Mouse (Mus musculus) heart, postnatal 14 days (tissue): ENCODE data around the gene Selenom. TPM values are rescaled to one million over a fixed set of nuclear protein-coding genes. Genes with fewer than 3 reads are reported as not detected.

Experiments used
- DNase-seq, 2 experiments: peaks; one replicate each; pipeline ENCODE4 v3.0.0; 2021 to 2022
- intact Hi-C: fragments of 180-260 bp; cut with DNase I; formaldehyde crosslinking; loops from one replicate; pipeline ENCODE4 v1.15.1; 2025
- total RNA-seq, 2 experiments: library from RNA; stranded (reverse); gene quantifications; 2 replicates each; pipeline ENCODE4 v1.2.3; 2021

Selenom gene
- total RNA-seq, 2 experiments from 2014 or later: 42.1 to 44.0 TPM

DNA sequence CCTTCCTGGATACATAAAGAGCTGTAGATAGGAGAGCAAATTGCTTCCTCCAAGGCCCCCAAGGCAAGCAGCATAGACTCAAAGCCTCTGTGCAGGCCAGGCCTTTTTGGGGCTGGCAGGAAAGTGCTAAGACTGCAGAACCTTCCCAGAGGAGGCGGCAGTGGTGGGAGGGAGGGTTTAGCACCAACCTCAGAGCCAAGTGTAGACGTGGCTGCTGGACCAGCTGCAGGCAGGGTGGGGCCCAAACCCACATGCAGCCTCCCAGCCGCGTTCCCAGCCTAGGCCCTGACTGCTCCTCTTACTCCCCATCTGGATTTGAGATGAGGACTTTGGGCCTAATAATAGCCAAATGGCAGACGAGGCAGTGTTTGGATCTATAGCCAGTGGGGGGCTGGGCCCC lies 28.5 kb downstream of the Selenom start:
- peak; percentile 80 to 85 for DNase-seq
- intact Hi-C loops: no loop called here

DNA sequence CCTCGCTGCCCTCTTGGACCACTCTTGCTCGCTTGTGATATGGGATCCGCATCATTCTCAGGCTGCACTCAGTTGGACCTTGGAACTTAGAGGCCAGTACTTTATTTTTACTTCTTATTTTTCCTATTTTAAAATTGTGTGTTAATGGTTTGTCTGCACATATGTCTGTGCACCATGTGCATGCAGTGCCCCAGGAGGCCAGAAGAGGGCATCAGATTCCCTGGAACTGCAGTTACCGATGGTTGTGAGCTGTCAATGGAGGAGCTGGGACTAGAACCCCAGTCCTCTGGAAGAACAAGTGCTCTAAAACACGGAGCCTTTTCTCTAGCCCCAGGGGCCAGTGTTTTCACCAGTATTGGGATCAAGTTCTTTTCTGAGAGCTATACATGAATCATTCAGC lies 29.9 kb downstream of the Selenom start:
- DNase-seq: no peak

DNA sequence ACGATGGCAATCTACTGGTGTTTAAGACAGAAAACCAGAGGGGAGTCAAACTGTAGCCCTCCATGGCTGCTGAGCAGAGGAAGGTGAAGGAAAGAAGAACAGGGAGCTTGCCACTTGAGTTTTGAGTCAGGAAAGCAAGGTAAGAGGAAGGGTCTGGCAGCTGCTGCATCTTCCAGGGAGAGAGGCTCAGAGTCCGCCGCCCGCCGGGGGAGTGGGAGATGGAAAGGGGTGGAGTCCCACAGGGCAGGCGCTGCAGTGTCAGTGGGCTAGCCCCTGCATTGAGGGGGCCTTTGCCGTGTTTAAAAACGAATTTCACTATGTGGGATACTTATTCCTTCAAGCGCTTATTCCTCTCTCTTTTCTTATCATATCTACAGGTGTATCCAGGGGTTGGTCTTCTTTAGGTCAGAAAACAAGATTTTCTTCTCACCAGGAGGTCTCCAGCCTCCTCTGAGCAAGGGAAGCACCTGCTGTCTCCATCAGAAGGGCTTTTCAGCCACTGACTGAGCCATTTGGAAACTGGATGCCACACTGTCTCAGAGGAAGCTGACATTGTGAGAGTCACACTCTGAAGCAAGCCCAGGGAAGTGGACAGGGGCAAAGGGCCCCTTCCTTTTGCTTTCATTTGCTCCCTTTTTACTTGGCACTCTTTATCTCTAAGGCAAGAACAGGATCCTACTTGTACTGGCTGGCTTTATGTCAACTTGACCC lies 31.2 kb downstream of the Selenom start:
- intact Hi-C loops: no loop called here
- no peak for DNase-seq

More for the DNA sequence above, 29.9 kb downstream of the Selenom start:
- intact Hi-C loops: no loop called here

DNA sequence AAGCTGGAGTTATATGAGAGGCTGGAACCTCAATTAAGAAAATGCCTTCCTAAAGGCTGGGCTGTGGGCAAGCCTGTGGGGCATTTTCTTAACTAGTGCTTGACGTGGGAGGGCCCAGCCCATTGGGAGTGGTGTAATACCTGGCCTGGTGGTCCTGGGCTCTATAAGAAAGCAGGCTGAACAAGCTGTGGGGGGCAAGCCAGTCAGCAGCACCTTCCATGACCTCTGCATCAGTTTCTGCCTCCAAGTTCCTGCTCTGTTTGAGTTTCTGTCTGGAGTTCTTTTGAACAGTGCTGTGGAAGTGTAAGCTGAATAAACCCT lies 31.7 kb downstream of the Selenom start:
- DNase-seq: no peak
- intact Hi-C loops: no loop called here

DNA sequence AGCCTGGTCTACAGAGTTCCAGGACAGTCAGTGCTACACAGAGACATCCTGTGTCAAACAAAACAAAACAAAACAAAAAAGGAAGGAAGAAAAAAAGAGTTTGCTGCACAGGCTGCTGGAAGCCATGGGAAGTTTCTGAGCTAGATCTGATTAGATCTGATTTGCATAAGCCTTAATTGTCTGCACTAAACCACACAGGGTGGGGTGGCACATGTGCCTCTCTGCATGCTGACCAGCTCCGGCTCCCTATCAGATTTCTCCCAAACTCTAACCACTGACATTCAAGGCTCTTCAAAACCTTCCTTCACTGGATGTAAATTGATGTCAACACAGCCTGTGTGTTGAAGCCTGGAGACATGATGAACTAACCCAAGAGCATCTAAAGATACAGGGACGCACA lies 32.6 kb downstream of the Selenom start:
- DNase-seq: no peak
- intact Hi-C loops: no loop called here

DNA sequence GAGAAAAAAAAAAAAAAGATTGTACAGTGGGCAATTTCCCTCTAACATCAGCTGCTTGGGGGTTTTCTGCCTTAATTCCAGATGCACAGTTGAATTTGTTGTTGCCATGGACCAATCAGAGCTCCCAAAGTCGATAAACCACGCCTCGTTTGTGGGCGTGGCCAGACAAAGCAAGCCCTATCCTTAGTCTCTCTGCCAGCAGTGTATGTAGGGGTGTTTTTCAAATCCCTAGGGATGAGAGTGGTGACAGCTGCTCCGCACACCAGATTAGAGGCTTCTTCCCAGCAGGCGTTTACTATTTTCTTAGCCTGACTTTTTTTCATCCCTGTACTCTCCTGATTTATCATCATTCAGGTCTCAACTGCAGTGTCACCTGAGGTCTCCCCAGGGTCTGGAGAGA lies 33.5 kb downstream of the Selenom start:
- DNase-seq: peak; percentile 33 to 57
- intact Hi-C loops: no loop called here

DNA sequence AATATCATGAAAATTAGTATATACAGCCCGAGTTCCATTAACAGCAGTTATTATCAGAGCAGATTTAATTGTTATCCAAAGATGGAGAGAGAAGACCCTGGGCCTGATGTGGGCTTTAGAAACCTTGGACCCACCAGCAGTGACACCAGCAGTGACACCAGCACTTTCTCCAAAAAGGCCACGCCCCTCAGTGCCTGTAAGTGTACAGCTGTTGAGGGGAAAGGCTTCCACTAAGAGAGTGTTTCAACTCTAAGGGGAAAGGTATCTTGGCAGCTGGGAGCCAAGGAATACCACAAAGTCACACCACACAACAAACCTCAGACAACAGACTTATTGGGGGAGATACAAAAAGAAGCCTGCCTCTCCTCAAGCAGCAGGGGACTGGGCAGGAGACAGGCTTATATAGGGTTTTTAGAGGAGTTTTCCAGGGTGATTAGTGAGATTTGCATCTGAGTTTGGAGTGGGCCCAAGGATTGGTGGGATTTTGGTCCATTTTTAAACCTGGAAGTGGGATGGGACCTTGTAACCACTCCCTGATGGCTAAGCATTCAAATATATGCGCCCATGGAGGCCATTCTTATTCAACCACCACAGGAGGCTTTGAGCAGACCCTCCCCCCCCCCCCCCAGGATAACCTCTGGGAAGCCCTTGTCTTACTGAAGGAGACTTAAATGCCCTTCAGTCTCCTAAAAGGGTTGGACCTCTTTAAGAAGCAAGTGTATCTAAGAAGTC lies 34.2 kb downstream of the Selenom start:
- intact Hi-C loops: no loop called here

DNA sequence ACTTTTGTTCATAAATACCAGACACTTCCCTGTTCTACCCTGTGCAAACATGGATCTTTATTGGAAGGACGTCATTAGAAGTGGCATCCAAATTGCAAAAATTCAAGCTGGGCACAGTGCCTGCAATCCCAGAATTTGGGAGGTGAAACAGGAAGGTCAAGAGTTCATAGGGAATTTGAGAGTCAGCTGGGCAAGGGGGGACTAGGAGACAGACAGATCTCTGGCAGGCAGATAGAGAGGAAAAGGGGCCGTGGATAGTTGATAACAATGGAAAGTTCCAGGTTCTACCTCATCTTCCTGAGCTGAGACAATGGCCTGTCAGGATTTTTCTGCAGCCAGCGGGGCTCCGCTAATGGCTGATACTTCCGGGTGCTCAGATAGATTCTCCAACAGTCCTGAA lies 35.3 kb downstream of the Selenom start:
- peak in 1 of 2 experiments; percentile 17 for DNase-seq

More for the DNA sequence above, 34.2 kb downstream of the Selenom start:
- DNase-seq: no peak

DNA sequence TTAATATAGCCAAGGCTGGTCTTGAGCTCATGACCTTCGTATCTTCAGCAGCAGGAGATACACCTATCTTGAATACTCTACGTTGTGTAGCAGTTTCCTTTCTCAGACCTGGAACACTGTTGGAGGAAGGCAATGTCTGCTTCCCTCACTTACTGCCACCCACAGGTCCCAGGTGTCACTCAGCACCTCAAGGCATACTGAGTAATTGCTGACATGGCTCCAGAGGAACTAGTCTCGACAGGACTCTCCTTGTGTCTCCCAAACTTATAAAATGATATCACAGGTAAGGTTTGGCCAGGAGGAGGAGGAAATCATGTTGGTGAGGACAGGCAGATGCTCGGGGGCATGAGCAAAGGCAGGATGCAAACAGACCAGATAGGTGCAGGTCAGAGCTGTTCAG lies 40.5 kb downstream of the Selenom start:
- intact Hi-C loops: no loop called here
- DNase-seq: no peak

More for the DNA sequence above, 35.3 kb downstream of the Selenom start:
- intact Hi-C loops: no loop called here

DNA sequence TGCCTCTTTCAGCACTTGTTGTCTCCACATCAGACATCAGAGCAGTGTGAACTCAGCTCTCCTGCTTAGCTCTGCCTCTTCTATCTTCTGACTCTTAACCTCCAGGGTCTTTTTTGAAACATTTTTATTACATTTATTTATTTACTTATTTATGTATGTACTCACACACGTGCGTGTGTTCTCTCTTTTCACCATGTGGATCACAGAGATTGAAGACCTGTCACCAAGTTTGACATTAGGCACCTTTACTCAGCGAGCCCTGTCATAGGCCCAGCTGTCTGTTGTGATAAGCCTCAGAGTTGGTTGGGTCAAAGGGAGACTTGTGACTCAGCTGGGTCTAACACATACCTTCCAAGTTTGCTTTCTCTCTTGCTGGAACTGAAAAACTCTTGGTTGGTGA lies 43.4 kb downstream of the Selenom start:
- no peak for DNase-seq

DNA sequence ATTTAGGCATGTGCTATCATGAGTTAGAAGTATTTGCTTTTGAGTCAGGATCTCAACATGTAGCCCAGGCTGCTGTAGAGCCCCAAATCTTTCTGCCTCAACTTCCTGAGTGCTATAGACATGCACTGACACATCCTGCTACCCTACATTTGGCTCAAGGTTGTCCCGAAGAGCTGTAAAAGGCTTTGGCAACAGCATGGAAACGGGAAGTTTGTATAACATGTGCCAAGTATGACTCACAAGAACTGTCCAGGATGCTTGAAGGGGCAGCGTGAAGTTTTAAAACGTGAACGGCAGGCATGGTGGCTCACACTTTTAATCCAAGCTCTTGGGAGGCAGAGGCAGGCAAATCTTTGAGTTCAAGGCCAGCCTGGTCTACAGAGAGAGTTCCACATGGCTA lies 45.7 kb downstream of the Selenom start:
- DNase-seq: no peak
- intact Hi-C loops: no loop called here

More for the DNA sequence above, 43.4 kb downstream of the Selenom start:
- intact Hi-C loops: no loop called here

DNA sequence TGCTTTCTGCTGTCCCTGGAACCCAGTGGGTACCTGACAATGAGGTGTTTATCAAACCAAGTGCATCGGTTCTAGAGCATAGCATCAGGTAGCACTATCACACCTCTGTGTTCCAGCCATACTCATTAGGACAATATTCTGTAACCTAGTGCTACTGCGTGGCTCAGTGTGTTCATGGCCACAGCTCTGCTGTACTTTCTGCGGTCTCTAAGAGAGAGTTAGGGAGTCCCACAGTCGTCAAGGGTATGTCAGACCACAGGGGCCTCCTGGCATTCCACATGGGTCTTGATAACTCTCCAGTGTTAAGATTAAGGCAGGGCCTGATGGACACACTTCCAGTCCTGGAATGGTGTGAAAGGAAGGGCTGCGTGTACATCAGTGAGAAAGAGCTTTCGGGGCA lies 49.4 kb downstream of the Selenom start:
- intact Hi-C loops: no loop called here

DNA sequence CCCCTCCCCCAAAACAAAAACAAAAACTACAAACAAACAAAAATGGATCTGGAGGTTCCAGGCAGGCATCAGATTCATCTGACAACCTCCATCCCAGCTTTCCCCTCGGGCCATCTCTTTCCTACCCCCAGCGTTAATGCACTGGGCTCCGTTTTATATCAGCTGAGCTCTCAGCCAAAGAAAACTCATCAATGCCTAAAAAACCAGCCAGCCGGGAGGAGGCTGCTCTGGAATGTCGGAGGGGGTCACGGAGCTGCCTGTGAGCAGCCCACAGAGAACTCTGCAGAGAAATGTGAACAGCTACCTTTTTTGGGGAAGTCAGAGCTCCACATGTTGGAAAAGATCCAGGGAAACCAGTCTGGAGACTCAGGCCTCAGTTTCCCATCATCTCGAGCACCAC lies 50.0 kb downstream of the Selenom start:
- intact Hi-C loops: no loop called here
- no peak for DNase-seq

More for the DNA sequence above, 49.4 kb downstream of the Selenom start:
- no peak for DNase-seq

DNA sequence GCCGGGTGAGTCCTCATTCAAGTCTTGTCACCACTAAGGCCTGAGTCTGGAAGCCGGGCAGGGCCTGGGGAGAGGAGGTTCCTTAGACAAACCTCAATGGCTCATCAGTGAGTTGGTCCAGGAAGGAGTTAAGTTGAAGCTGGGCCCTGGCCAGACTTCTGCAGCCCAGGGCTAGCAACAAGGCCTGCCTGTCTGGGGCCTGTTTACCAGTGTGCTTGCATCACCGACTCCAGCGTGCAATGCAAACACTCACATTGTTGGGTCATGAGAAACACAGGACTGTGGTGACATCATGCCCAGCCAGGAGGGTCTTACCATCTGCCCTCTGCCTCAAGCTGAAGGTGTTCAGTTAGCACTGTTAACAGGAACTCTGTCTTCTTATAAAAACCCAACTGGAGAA lies 51.5 kb downstream of the Selenom start:
- DNase-seq: no peak
- intact Hi-C loops: no loop called here

Other genes starting within 250 kb of the Selenom start
- 10 to 100 TPM; 58.5 to 63.1 TPM for gene Drg1, start 248.3 kb upstream of the Selenom start, total RNA-seq
- 10 to 100 TPM; 26.6 to 30.4 TPM for gene Patz1, start 225.8 kb upstream of the Selenom start, total RNA-seq
- 10 to 100 TPM; 34.0 to 39.8 TPM for gene Pik3ip1, start 184.3 kb upstream of the Selenom start, total RNA-seq
- gene Limk2, start 105.5 kb upstream of the Selenom start, total RNA-seq: 10 to 100 TPM; 21.6 to 24.9 TPM
- 10 to 100 TPM; 22.6 to 23.0 TPM for gene Rnf185, start 62.3 kb upstream of the Selenom start, total RNA-seq
- gene Pla2g3, start 26.4 kb upstream of the Selenom start, total RNA-seq: under 1 TPM; 0.10 to 0.22 TPM
- 10 to 100 TPM; 18.9 to 21.7 TPM for gene Inpp5j, start 9.9 kb upstream of the Selenom start, total RNA-seq
- 100 to 1,000 TPM; 196 to 205 TPM for gene Smtn, start 25.9 kb downstream of the Selenom start, total RNA-seq
- gene Morc2a, start 134.5 kb downstream of the Selenom start, total RNA-seq: 10 to 100 TPM; 23.1 to 27.4 TPM